Mouse (Mus musculus) CH12.LX (cell line): ENCODE data around the gene Ppig.

ENCODE experiments used
- CTCF ChIP-seq, 2 experiments: IDR thresholded peaks in 1 of 2; conservative IDR thresholded peaks in 1 of 2; 2 replicates each; pipeline ENCODE4 v1.5.1; 2011 to 2012; ENCODE audit warnings: low read depth in 2 of 2, low read length in 2 of 2, improper control_type of control experiment in 1 of 2, inconsistent platforms in 1 of 2, mild to moderate bottlenecking in 1 of 2, moderate library complexity in 1 of 2
- JUND ChIP-seq: conservative IDR thresholded peaks from 2 replicates; pipeline ENCODE4 v1.6.1; 2011; ENCODE audit warnings: low read depth, low read length, improper control_type of control experiment
- MYC ChIP-seq: IDR thresholded peaks from 2 replicates; pipeline ENCODE4 v1.6.1; 2011; ENCODE audit warnings: low read depth, mild to moderate bottlenecking, improper control_type of control experiment, low read length
- RCOR1 ChIP-seq: conservative IDR thresholded peaks from 2 replicates; pipeline ENCODE4 v1.6.1; 2012; ENCODE audit warnings: low read depth, mild to moderate bottlenecking, inconsistent platforms, low read length, improper control_type of control experiment
- ZMIZ1 ChIP-seq: IDR thresholded peaks from 2 replicates; pipeline ENCODE4 v1.6.1; 2012; ENCODE audit warnings: low read depth, mild to moderate bottlenecking, inconsistent platforms, low read length, improper control_type of control experiment

- TF ChIP-seq ZMIZ1 (no peak), CTCF (conservative IDR thresholded peaks at IDR 0.05 in 1 of 2, IDR thresholded peaks at IDR 0.05 in 1 of 2; ENCODE audit: low read depth in 2 of 2, low read length in 2 of 2) (no peak), RCOR1 (no peak), MYC (no peak), JUND (no peak)
Measured at GRCm38 (mm10) chr2:69712171-69712570, 10.2 kb upstream of the Ppig start.
